Mouse (Mus musculus) embryonic facial prominence, embryonic 15.5 days (tissue): ENCODE measurements around the gene Cnnm3. TPM values are rescaled to one million over a fixed set of nuclear protein-coding genes. Genes with fewer than 3 reads are reported as not detected.

ENCODE experiments used
- microRNA-seq: library from miRNA; unstranded; fragments of <30 nt; microRNA quantifications from one replicate; pipeline ENCODE4, GENCODE M21; 2016; ENCODE audit warnings: borderline number of aligned reads
- polyA plus RNA-seq: library from polyadenylated mRNA; unstranded; fragments of >200 nt; fragmentation: Nextera tagmentation; extraction: Ambion mirVana; gene quantifications from 2 replicates; pipeline ENCODE4 v1.2.1, GENCODE M21; 2015

Cnnm3 gene
- polyA plus RNA-seq, 1 experiment from 2014 or later: 3.8 TPM

Small RNAs within 50 kb of the gene (microRNA-seq; reads per million reads assigned to microRNA genes)
- gene Gm47280: not detected

Other genes with a start within 250 kb of the Cnnm3 start
- 1.5 and 2.2 TPM in 2 replicates for gene Neurl3, start 237.2 kb upstream of the Cnnm3 start, polyA plus RNA-seq
- 15.5 and 16.1 TPM in 2 replicates for gene Arid5a, start 204.1 kb upstream of the Cnnm3 start, polyA plus RNA-seq
- 42.2 TPM in 2 replicates for gene Kansl3, start 142.7 kb upstream of the Cnnm3 start, polyA plus RNA-seq
- 1.0 and 1.2 TPM in 2 replicates for gene Fer1l5, start 139.6 kb upstream of the Cnnm3 start, polyA plus RNA-seq
- gene Lman2l, start 66.6 kb upstream of the Cnnm3 start, polyA plus RNA-seq: 45.9 and 52.0 TPM in 2 replicates
- 15.0 and 15.8 TPM in 2 replicates for gene Cnnm4, start 40.2 kb upstream of the Cnnm3 start, polyA plus RNA-seq
- 17.6 and 21.6 TPM in 2 replicates for gene Ankrd23, start 25.0 kb downstream of the Cnnm3 start, polyA plus RNA-seq
- 0.25 and 0.40 TPM in 2 replicates for gene Gm42417, start 27.6 kb downstream of the Cnnm3 start, polyA plus RNA-seq
- gene Ankrd39, start 35.6 kb downstream of the Cnnm3 start, polyA plus RNA-seq: 25.7 and 29.5 TPM in 2 replicates
- 18.6 and 19.6 TPM in 2 replicates for gene Sema4c, start 46.5 kb downstream of the Cnnm3 start, polyA plus RNA-seq
- gene Fam178b, start 171.3 kb downstream of the Cnnm3 start, polyA plus RNA-seq: 1.3 and 3.5 TPM in 2 replicates
- gene Cox5b, start 179.6 kb downstream of the Cnnm3 start, polyA plus RNA-seq: 549 and 569 TPM in 2 replicates
- 0.34 and 0.44 TPM in 2 replicates for gene 4933424G06Rik, start 198.3 kb downstream of the Cnnm3 start, polyA plus RNA-seq
- gene Actr1b, start 202.6 kb downstream of the Cnnm3 start, polyA plus RNA-seq: 110 and 118 TPM in 2 replicates
- 0.64 and 0.85 TPM in 2 replicates for gene Zap70, start 249.9 kb downstream of the Cnnm3 start, polyA plus RNA-seq